In genomic region chr4:135270476-135270875, GRCm38 (mm10) we compare ENCODE assay signal across 9 mouse cellular contexts. TPM values are rescaled to one million over a fixed set of nuclear protein-coding genes. Genes with fewer than 3 reads are reported as not detected.
DNase-seq lines count a peak whose midpoint lies in the region; ATAC-seq and TF ChIP-seq lines count a peak whose summit lies in the region.
"Had no signal": no experiment of that assay in that cellular context is flagged by ENCODE, and none has a peak within 500 bp of the region (broad histone marks: within the 10 kb centered on the region; RNA-seq: fewer than 3 reads in every experiment).

No protein-coding gene starts in this region.

- no peaks in the 10 kb centered on the region for H3K27me3 ChIP-seq in lung, embryonic 16.5 days (ENCODE audit: control insufficient read depth, insufficient read depth, low read depth, low read length)
- peaks cover 22% of the 10 kb centered on the region for H3K27me3 ChIP-seq in forebrain, embryonic 12.5 days
- H3K27me3 ChIP-seq in limb, embryonic 13.5 days = peaks cover 10% of the 10 kb centered on the region

- peak overlapping the region; percentile 82 for H3K9ac ChIP-seq in lung, embryonic 16.5 days (ENCODE audit: low read length)
- H3K9ac ChIP-seq in forebrain, embryonic 12.5 days = peak overlapping the region; percentile 93; the same call in 1 of the 2 replicates
- peak overlapping the region; percentile 95 for H3K9ac ChIP-seq in limb, embryonic 13.5 days

- WGBS in lung, embryonic 16.5 days = 42% methylated on average over 8 of the region's 8 CpGs
- WGBS in forebrain, embryonic 12.5 days = 51% methylated on average over 8 of the region's 8 CpGs
- WGBS in limb, embryonic 13.5 days = 30% methylated on average over 8 of the region's 8 CpGs
- 65% methylated on average over 8 of the region's 8 CpGs for WGBS in olfactory bulb, adult 2 months

- H3K4me2 ChIP-seq in lung, embryonic 16.5 days (ENCODE audit: low read depth, low read length) = peak overlapping the region; percentile 66
- H3K4me2 ChIP-seq in forebrain, embryonic 12.5 days = peak overlapping the region; percentile 86
- peak overlapping the region; percentile 72 for H3K4me2 ChIP-seq in limb, embryonic 13.5 days (replicated peaks)

- H3K27ac ChIP-seq in lung, embryonic 16.5 days (ENCODE audit: low read length) = peak overlapping the region; percentile 19; the same call in 1 of the 2 replicates
- peak overlapping the region; percentile 2; the same call in 1 of the 2 replicates for H3K27ac ChIP-seq in forebrain, embryonic 12.5 days
- no peak overlapping the region for H3K27ac ChIP-seq in limb, embryonic 13.5 days
- no peak overlapping the region for H3K27ac ChIP-seq in olfactory bulb, adult 2 months (ENCODE audit: insufficient read depth, low read depth, low read length)

- H3K4me3 ChIP-seq in lung, embryonic 16.5 days (ENCODE audit: low read length) = peak overlapping the region; percentile 76
- peak overlapping the region; percentile 93 for H3K4me3 ChIP-seq in forebrain, embryonic 12.5 days (replicated peaks)
- peak overlapping the region; percentile 92 for H3K4me3 ChIP-seq in limb, embryonic 13.5 days
- H3K4me3 ChIP-seq in olfactory bulb, adult 2 months (ENCODE audit: insufficient read depth, low read depth, low read length) = 0 out of 2 replicates have a peak overlapping the region, but pooled peaks have one; percentile 5

- no peaks in the 10 kb centered on the region for H3K36me3 ChIP-seq in lung, embryonic 16.5 days (ENCODE audit: control insufficient read depth, insufficient read depth, low read length)
- 0 out of 2 replicates have a peak, but pooled peaks cover 9% of the 10 kb centered on the region for H3K36me3 ChIP-seq in forebrain, embryonic 12.5 days (replicated peaks)
- H3K36me3 ChIP-seq in limb, embryonic 13.5 days = no peaks in the 10 kb centered on the region

- no peak for TF ChIP-seq CTCF in olfactory bulb, adult 2 months (IDR thresholded peaks at IDR 0.05; ENCODE audit: insufficient read depth, low read depth, low read length)

- H3K9me3 ChIP-seq in lung, embryonic 16.5 days (ENCODE audit: control insufficient read depth, low read length) = no peaks in the 10 kb centered on the region
- no peaks in the 10 kb centered on the region for H3K9me3 ChIP-seq in forebrain, embryonic 12.5 days
- H3K9me3 ChIP-seq in limb, embryonic 13.5 days = no peaks in the 10 kb centered on the region

- H3K4me1 ChIP-seq in lung, embryonic 16.5 days (replicated peaks; ENCODE audit: control insufficient read depth, insufficient read depth, low read length) = peaks cover 41% of the 10 kb centered on the region
- peaks cover 50% of the 10 kb centered on the region for H3K4me1 ChIP-seq in forebrain, embryonic 12.5 days
- peaks cover 61% of the 10 kb centered on the region for H3K4me1 ChIP-seq in limb, embryonic 13.5 days
- H3K4me1 ChIP-seq in olfactory bulb, adult 2 months (ENCODE audit: control insufficient read depth, insufficient read depth, low read length) = peaks cover 18% of the 10 kb centered on the region

- no peak for ATAC-seq in lung, embryonic 16.5 days (ENCODE audit: low read depth)
- no peak for ATAC-seq in forebrain, embryonic 12.5 days (ENCODE audit: low FRiP score)
- no peak for ATAC-seq in limb, embryonic 13.5 days (ENCODE audit: low FRiP score, low read depth)
- ATAC-seq in CD4-positive, CD25-positive, alpha-beta regulatory T cell, adult 4 months = no peak
- no peak for ATAC-seq in erythroid progenitor cell, adult 5-6 weeks (replicated peaks; ENCODE audit: low FRiP score, poor library complexity, severe bottlenecking)

- no peak for TF ChIP-seq POLR2A in olfactory bulb, adult 2 months (IDR thresholded peaks at IDR 0.05; ENCODE audit: insufficient read depth, low read depth, low read length)

- DNase-seq in lung, postnatal 4 days = no peak
- no peak for DNase-seq in adipocyte (ENCODE audit: low spot score)
- DNase-seq: adrenal gland, postnatal 10 days had no signal

RNA-seq across cellular contexts. Expression of gene Clic4, which starts 2.1 kb away (rescaled TPM):
- polyA plus RNA-seq in lung, embryonic 16.5 days (2015; fragmentation: Nextera tagmentation; extraction: Ambion mirVana) = 170 and 179 TPM in 2 replicates
- polyA plus RNA-seq in forebrain, embryonic 12.5 days (2016; fragmentation: Nextera tagmentation; extraction: Ambion mirVana) = 205 and 221 TPM in 2 replicates
- polyA plus RNA-seq in limb, embryonic 13.5 days (2015; fragmentation: Nextera tagmentation; extraction: Ambion mirVana) = 137 and 146 TPM in 2 replicates
- polyA plus RNA-seq in olfactory bulb, adult 2 months (2012; ENCODE audit: insufficient read depth, insufficient read length, low replicate concordance, missing spikeins) = not detected in 2 replicates
- 1 to 10 TPM; 7.0 to 8.0 TPM for polyA plus RNA-seq in CD4-positive, CD25-positive, alpha-beta regulatory T cell, adult 4 months (2017; shearing (Covaris generic))
- total RNA-seq in erythroid progenitor cell, adult 5-6 weeks (2015; ENCODE audit: low replicate concordance) = 121 and 125 TPM in 2 replicates
- 139 and 144 TPM in 2 replicates for total RNA-seq in erythroid progenitor cell, adult 5-6 weeks (2017; ENCODE audit: low replicate concordance)

Comparison
In these comparisons a context has a peak if more than half of its experiments do, and no peak if none do; other contexts are left out.
1. H3K27ac ChIP-seq: peak in lung, embryonic 16.5 days (single experiment) and forebrain, embryonic 12.5 days (single experiment); none in limb, embryonic 13.5 days (single experiment) and olfactory bulb, adult 2 months (single experiment).
2. H3K4me3 ChIP-seq: peak in every context shown above with its lines; median percentile 93 in forebrain, embryonic 12.5 days; 92 in limb, embryonic 13.5 days; 76 in lung, embryonic 16.5 days; 5 in olfactory bulb, adult 2 months.
3. Peak in every context shown above with its lines, with median percentiles within 50 percentile points of each other: H3K4me2 ChIP-seq and H3K9ac ChIP-seq.